Mouse (Mus musculus) urinary bladder, postnatal 4 days (tissue): ENCODE measurements at regions not wholly inside any gene's neighbourhood (a gene's known extent, or its start where the extent isn't known, plus 50 kb on each side); places are given as distances from the start of the nearest gene placed in this dataset.

Experiments used
- DNase-seq, 2 experiments: peaks; one replicate each; pipeline ENCODE4 v3.0.0; 2021 to 2022; ENCODE audit warnings: low spot score in 2 of 2

- DNase-seq: no peak
Measured at GRCm38 (mm10) chr2:146565693-146566092, 53.5 kb upstream of the Ralgapa2 start.

DNA sequence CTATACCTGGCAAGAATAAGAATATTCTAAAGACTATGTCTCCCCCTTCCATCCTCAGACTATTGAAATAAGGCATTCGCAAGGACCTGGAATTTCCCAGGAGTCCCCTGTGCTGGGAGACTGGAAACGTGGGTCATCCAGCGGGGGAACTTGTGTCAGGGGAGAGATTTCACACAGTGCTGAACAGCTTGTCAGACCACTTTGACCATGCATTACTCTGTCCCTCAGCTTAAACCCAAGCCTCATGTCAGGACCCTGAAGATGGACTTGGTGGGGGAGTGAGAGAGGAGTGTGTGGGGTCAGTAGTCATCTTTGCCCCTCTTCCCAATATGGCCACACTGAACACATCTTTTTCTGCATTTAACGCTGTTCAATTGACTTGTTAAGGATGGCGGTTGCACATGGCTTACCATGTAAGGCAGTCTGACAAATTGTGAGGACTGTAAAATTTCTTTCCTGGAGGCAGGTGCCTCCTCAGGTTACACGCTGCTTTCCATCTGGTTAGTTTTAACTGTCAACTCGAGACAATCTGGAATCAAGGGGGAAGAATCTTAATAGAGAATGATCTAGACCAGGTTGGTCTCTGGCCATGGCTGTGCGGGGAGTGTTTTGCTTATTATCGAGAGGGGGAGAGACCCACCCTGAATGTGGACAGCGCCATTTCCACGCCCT lies 56.2 kb upstream of the Ralgapa2 start:
- no peak for DNase-seq

DNA sequence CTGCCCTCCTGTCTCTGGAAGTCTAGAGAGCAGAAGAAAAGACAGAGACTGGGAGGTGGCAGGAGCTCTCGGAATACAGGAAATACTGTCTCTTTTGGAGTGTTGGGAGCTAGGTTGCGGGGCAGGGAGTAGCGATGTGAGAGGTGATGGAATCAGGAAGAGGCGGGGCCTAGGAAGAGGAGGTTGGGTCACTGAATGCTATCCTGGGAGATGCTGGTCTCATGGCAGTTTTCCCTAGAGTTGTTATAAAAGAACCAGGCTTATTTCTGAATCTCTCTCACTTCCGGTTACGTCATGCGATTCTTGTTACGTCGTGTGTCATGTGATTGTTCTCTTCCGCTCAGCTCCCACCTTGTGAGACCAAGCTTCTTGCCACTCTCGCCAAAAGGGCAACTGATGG lies 58.9 kb upstream of the Ralgapa2 start:
- DNase-seq: no peak

- no peak for DNase-seq
Measured at GRCm38 (mm10) chr2:146571857-146572256, 59.7 kb upstream of the Ralgapa2 start.

GRCm38 (mm10) chr2:146575610-146576297 lies 63.6 kb upstream of the Ralgapa2 start:
- no peak for DNase-seq

DNA sequence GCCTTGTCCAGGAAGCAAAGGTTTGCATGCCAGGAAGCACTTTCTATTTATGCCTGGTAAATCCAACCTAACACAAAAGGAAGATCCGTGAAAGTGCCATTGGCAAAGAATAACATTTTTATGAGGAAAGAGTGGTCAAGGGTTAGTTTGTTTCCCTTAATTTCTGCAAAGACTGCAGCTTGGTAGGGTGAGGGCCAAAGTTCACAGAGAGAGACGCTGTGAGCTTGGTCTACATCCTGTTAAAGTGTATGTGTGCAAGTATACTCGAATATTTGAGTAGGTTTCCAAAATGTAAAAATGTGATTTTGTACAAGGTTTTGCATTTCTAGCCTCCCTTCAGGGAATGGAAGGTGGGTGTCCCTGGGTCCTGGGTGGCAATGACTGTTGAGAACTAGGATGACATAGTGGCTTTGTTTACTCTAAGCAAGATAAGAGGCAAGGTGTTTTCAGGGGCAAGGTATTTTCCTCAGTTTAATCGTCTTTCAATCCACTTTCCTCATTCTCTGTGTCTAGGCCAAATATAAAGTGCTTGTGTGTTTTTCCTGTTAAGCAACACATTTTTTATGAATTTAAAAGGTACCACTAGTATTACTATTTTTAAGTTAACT lies 64.3 kb upstream of the Ralgapa2 start:
- DNase-seq: no peak

GRCm38 (mm10) chr2:146577096-146577495 lies 65.0 kb upstream of the Ralgapa2 start:
- DNase-seq: no peak

GRCm38 (mm10) chr2:146581220-146581619 lies 69.1 kb upstream of the Ralgapa2 start:
- DNase-seq: no peak

GRCm38 (mm10) chr2:146583807-146584388 lies 71.8 kb upstream of the Ralgapa2 start:
- DNase-seq: no peak

- DNase-seq: no peak
Measured at GRCm38 (mm10) chr2:146586381-146586780, 74.2 kb upstream of the Ralgapa2 start.

DNA sequence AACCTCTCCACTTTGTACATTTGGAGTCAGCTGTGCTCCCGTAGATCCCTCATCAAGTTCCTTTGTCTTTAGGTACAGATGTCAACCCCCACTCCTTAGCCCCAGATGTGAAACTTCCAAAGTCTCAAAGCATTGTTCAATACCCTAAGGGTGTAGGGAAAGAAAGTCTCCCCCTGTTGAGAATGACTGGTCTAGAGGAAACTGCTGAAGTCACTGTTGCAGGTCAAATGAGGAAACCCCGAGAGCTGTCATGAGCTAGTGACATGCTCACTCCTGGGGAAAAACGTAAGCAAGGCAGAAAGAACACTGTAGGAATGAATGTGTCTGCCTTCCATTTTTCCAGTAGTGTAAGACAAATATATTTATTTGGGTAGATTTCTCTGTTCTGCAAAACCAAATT lies 74.8 kb upstream of the Ralgapa2 start:
- DNase-seq: no peak

DNA sequence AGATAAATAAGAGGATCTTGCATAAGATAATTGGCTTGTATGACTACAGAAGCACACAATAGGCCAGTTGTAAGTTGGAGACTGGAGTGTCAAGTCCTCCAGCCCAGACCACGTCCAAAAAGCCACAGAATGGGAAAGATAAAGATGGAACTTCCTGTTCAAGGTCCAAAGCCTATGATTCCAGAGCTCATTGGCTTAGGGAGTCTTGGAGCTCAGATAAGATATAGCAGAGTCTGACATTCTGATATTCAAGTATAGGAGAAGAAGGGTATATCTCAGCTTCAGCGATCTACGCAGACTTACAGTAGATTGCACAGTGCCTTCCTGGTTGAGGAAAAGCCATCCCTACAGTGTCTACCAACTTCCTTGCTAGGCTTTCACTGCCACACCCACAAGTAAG lies 77.7 kb upstream of the Ralgapa2 start:
- no peak for DNase-seq

- no peak for DNase-seq
Measured at GRCm38 (mm10) chr2:146593291-146593690, 81.1 kb upstream of the Ralgapa2 start.

- no peak for DNase-seq
Measured at GRCm38 (mm10) chr2:146594212-146594611, 82.1 kb upstream of the Ralgapa2 start.

GRCm38 (mm10) chr2:146595673-146596072 lies 83.5 kb upstream of the Ralgapa2 start:
- no peak for DNase-seq

DNA sequence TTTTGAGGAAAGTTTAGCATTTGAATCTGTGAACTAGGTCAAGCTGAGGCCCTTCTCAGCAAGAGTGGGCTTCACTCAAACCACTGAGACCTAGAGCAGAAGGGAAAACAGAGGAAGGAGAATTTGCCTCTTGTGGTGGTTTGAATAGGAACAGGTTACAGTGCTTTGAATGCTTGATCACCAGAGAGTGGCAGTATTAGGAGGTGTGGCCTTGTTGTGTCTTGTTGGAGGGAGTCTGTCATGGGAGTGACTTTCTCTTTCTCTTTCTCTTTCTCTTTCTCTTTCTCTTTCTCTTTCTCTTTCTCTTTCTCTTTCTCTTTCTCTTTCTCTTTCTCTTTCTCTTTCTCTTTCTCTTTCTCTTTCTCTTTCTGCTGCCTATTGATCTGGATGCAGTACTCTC lies 94.0 kb upstream of the Ralgapa2 start:
- no peak for DNase-seq

- no peak for DNase-seq
Measured at GRCm38 (mm10) chr2:146610896-146611295, 98.8 kb upstream of the Ralgapa2 start.

DNA sequence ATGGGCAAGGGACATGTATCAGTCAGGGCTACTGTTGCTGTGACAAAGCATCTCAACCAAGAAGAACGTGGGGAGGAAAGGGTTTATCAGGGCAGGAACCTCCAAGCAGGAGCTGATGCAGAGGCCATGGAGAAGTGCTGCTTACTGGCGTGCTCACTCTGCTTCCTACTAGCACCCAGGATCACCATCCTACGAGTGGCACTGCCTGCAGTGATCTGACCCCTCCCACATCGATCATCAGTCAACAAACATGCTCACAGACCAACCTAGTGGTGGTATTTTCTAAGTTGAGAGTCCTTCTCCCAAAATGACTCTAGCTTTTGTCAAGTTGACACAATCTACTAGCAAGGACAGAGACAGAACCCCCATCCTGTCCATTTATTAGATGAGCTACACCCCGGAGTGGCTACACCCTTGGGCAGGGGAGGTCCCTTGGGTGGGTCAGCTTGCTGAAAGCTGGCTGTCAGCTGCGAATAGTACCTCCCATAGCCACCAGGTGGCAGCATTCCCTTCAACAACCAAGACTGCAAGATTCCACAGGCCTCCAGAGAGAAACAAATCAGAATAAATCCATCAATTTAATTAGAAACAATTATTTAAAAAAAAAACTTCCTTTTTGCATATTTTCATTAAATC lies 99.9 kb upstream of the Ralgapa2 start:
- DNase-seq: peak; percentile 26 to 73

DNA sequence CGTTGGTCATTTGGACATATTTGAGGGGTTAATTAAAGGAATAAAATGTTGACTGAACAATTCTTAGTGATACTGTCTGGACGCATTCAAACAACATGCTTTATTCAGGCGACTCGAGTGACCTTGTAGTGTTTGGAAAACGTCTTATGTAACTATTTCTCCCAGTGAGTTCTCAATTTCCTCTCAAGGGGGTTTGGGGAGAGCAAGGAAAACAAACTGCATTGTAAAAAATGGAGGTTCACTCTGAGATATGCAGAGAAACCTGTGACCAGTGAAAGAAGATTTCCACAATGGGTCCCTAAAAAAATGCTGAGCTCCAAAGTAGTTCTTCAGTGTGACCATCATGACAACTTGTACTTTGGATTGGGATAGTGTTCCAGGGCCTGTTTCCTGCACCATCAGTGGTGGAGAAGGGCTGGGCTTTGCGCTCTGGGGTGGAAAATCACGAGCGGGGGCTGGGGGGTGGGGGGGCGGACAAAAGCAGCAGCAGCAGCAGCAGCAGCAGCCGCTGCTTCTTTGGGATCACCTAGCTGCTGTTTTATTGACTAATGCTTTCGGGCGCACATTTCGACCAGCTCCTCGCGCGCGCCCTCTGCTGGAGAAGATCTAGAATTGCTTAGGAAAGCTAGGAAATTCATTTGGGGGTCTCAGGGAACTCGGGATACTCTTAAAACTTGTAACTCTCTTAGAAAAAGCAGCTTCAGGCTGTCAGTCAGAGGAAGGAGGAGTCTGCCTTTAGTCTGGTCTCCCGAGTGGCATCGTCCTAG lies 100.6 kb upstream of the Ralgapa2 start:
- no peak for DNase-seq

DNA sequence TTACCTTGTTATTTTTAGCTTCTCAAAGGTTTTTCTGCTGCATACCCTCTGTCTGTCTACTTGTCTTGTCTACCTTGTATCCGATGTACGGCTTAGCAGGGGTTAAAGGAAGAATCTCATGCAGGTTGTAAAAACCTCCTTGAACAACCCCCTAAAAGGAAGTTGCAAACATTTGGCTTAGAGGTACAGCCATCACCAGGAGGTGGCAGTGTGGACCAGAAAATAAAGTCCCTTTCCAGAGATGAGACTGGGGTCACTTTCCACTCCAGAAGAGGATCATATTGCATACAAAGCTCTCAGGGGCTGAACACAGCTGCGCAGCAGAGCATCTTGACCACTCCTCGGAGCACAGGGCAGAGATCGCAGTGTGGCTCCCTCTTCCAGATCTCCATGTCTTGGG lies 109.0 kb upstream of the Ralgapa2 start:
- no peak for DNase-seq

GRCm38 (mm10) chr2:146623052-146623451 lies 110.9 kb upstream of the Ralgapa2 start:
- no peak for DNase-seq

DNA sequence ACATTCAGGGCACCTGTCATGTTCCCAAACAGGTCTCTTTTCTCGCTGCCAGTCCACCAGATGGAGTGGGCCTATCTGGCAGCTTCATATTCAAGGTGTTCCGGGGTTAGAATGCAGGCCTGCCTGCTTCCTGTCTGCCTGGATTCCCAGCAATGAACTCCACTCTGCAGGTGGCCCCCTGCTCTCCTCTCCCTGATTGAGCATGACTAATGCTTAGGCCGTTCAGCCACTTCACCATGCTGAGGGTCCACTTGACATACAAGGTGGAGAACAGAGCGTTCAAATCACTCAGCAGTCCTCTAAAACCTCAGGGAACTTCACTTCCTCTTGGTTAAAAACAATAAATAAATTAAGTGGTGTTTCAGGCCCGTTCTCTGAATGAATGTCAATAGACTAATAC lies 112.1 kb upstream of the Ralgapa2 start:
- DNase-seq: no peak
